Mouse (Mus musculus): ENCODE measurements around the gene Cd151.
"Not testable (repeated sequence)": the region's sequence is repeated elsewhere in the genome, so short reads cannot be mapped to it uniquely, and the experiment has no call there.

Gene Cd151

DNA sequence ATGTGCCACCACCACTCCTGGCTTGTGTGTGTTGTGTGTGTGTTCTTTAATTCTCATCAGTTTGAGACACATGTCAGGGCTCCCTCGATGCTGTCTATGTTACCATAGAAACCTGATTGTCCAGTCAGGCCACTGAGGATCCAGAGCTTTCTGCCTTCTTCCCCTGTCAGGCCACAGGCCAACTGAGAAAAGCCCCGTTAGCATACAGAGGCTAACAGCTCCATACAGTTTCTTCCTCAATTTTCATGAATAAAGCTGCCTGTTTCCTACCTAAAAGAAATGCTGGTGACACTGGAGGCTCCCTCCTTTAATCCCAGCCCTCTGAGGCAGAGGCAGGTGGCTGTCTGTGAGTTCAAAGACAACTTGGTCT is 30.7 kb upstream of the Cd151 start:
- DNase-seq, result no peak

- peak in 1 of 2 experiments; percentile 79 for DNase-seq
Observed at GRCm38 (mm10) chr7:141437178-141438120, 29.7 kb upstream of the Cd151 start, which contains the start of gene Slc25a22. TSS of gene Slc25a22 (minus strand) at chr7:141437892.

DNA sequence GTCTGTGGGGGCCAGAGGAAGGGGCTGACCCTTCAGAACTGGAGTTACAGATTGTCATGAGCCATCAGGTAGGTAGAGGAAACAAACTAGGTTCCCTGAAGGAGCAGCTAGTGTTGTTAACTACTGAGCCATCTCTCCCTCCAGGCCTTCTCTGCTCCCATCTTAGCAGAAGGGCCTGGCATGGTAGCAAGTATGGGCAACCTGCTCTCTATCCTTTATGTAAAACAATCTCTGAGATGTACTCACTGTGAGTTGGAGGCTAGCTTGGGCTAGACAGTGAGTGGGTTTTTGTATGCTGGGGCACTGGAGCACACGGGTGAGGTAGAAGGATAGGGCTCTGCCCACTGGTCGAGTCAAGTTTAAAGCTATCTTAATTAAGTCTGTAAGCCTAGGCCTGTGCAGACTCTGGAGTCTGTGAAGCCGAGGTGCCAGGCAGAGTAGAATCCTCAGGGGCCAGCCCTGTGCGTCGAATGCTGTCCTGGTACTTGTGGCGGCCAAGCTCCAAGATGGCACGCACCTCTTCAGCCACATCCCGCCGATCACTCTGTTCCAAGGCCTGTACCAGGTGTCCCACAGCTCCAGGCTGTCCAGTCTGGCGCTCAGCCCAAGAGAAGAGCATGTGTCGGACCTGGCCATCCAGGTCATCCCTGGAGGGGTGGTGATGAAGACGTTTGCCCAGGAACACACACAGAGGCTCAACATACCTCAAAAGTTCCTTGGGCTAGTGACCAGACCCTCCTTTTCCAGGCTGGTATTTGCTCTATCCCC is 28.8 kb upstream of the Cd151 start:
- DNase-seq, result no peak

- no peak for DNase-seq
Observed at GRCm38 (mm10) chr7:141439140-141439679, 28.0 kb upstream of the Cd151 start.

GRCm38 (mm10) chr7:141439811-141440210 is 27.4 kb upstream of the Cd151 start:
- DNase-seq, result no peak

DNA sequence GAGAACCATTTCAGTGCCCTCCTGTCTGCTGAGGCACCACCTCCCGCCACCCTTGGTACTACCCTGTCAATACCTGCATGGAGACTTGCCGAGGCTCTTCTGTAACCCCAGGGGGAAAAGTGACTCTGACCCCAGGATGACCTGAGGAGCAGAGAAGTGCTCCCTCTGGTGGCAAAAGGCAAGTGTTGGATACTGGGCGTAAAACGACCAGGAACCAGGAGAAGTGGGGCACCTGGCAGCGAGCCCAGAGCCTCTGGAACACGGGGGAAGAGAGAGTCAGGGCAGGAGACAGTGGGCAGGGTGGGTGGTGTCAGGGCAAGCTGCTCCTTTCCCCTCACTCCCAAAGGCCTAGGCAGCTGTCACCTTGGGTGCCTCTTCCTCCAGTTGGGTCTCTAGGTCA is 26.6 kb upstream of the Cd151 start:
- peak in 1 of 2 experiments; percentile 65 for DNase-seq

DNA sequence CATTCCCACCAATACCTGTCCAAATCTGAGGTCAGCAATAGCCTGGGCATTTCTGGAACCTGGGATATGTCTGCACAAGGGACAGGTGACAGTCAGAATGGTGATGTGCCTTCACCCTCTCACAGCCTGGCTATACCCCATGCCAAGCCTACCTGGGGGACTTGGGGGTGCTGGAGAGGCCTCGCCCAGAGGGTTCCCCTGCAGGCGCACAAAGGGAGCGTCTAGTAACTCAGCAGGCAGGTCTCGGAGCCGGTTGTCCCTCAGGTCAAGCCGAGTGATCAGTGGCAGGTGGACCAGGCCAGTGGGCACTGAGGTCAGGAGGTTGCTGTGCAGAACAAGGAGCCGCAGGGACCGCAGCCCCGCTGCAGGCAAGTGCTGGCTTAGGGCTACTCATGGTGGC is 25.7 kb upstream of the Cd151 start:
- DNase-seq, result no peak

DNA sequence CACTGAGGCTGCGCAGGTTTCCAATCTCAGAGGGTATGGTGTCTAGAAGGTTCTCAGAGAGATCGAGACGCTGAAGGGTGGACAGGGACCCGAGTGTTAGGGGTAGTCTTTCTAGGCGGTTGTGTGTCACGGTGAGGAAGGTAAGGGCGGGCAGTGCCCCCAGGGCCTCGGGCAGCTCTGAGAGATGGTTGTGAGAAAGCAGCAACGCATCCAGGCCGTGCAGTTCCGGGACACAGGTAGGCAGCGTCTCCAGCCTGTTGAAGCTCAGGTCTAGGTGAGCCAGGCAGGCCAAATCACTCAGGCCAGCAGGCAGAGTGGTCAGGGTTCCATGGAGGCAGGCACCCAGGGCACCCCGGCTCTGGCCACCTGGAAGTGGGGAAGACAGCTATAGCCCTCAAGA is 25.0 kb upstream of the Cd151 start:
- DNase-seq, result no peak

DNA sequence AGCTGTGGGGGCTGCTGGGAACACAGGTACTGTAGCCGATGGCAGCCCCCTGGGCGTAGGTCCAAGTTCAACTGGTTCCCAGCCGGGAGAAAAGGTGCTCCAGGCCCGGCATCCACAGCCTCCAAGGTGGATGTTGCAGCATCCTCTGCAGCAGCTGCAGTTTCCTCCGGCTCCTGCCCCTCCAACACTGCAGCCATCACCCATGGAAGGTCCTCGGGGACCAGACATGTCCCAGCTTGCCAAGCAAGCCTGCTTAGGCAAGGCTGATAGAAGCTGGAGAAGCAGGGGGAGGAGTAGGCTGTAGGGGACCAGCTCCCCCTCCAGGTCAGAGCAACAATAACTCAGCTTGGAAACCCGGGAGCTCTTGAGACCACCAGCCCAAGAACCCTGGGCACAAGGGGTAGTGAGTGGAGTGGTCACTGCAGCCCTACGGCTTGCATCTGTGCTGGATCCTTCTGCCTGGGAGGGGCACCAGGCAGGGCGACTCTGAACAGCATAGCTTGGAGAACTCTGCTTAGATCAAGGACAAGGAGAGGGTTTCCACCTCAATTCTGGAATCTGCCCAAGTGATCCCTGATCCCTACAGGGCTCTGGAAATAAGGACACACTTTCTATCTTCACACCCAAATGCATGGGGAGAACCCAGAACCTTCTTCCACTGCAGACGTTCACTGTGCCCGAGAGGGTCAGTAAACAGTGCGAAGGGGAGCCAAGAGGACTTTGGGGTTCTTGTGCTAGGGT is 23.9 kb upstream of the Cd151 start:
- DNase-seq, result no peak

- DNase-seq, result peak in 1 of 2 experiments; percentile 72
Observed at GRCm38 (mm10) chr7:141443828-141444237, 23.4 kb upstream of the Cd151 start, which contains the start of gene Pidd1. TSS of gene Pidd1 (minus strand) at chr7:141444025.

GRCm38 (mm10) chr7:141446374-141446773 is 20.8 kb upstream of the Cd151 start:
- not testable (repeated sequence) for DNase-seq

GRCm38 (mm10) chr7:141447110-141447991 is 19.8 kb upstream of the Cd151 start, which contains the start of gene Rplp2:
TSS of gene Rplp2 (plus strand) at chr7:141447370.
- DNase-seq, result peak; percentile 93 to 95

DNA sequence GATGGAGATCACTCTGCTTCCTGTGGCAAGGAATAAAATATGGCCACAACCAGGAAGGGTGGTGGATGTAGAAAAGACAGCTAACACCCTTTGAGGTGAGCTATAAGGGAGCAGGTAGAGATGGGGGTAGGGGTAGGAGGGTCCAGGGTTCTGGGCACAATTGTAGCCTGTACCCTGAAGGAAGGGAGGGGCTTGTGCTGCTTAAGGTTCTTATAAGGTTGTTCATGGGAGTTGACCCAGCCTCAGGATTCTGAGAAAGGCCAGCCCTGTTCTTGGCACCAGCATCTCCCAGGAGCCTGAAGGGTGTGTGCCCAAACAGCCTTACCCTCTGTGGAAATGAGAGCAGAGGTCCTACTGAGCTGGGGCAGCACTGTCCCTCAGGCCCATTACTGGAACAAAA is 15.3 kb upstream of the Cd151 start:
- no peak for DNase-seq

- DNase-seq, result no peak
Observed at GRCm38 (mm10) chr7:141453636-141454035, 13.6 kb upstream of the Cd151 start.

DNA sequence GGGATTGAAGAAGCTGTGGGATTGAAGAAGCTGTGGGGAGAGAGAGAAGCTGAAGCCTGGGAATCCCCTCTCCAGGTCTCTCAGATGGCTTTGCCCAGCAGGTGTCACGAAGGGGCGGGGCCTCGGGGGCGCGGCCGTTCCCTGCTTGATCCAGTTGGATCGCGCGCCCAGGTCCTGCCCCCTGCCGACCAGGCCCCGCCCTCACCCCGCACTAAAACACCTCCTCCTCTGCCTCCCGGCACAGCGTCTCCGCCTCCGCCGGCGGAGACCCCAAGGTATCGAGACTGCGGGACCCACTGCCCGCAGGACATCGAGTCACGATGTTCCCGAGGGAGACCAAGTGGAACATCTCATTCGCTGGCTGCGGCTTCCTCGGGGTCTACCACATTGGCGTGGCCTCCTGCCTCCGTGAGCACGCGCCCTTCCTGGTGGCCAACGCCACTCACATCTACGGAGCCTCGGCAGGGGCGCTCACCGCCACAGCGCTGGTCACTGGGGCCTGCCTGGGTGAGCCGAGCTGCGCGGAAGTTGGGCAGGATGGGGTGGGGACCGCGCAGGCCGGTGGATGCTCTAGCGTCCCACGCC is 12.1 kb upstream of the Cd151 start, which contains the start of gene Pnpla2:
TSS of gene Pnpla2 (plus strand) at position 232 of the 585 bp plus-strand sequence.
- peak; percentile 94 to 97 for DNase-seq

DNA sequence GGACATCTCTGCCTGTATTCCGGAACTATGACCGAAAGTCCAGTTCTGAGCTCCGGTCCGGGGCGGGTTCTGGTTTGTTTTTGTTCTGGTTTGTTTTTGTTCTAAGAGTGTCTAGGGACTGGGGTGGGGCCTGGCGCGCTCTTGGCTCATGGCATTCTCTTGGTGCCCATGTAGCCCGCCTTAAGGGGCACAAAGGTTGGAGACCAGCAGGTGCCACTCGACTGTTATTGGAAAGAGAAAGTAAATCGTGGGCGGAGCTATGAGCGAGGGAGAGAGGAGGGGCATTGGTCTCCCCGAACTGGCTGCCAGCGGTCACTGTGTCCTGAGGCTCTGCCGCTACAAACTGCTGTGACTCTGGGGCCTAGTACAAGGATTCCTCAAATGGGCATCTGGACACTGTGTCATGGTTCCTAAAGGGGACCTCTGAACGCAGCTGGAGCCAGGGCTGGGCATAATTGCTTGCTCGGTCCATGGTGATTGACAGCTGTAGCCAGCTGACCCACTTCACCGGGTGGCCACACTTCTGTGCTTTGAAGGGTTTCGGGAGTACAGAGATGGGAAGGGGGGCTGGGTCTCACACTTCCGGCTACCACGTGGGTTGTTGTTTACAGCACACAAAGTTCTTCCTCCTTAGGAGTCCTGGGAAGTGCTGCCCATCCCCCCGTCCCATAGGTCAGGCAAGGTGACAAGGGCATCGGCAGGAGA is 11.4 kb upstream of the Cd151 start:
- DNase-seq, result peak; percentile 90 to 92

GRCm38 (mm10) chr7:141456739-141457138 is 10.5 kb upstream of the Cd151 start:
- DNase-seq, result no peak

- no peak for DNase-seq
Observed at GRCm38 (mm10) chr7:141457236-141457635, 10.0 kb upstream of the Cd151 start.

DNA sequence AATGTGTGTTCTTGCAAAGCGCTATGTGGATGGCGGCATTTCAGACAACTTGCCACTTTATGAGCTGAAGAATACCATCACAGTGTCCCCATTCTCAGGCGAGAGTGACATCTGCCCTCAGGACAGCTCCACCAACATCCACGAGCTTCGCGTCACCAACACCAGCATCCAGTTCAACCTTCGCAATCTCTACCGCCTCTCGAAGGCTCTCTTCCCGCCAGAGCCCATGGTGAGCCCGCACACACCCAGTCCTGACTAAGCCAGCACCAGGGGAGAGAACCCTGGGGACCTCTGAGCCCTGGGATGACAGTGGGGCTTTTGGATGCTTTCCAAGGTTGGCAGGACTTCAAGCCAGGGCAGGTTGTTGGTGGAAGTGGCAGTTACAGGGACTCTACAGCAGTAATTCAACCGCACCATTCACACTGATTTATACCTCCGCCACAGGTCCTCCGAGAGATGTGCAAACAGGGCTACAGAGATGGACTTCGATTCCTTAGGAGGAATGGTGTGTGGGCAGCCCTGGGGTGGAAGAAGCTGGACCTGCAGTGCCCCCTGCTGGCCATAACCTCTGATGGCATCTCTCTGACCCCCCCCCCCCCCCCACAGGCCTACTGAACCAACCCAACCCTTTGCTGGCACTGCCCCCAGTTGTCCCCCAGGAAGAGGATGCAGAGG is 9.1 kb upstream of the Cd151 start:
- peak in 1 of 2 experiments; percentile 70 for DNase-seq

GRCm38 (mm10) chr7:141458661-141459060 is 8.5 kb upstream of the Cd151 start:
- DNase-seq, result no peak

Measured in kidney, adult 8-10 months (tissue).